Mouse (Mus musculus) brown adipose tissue, adult 24 weeks (tissue): Measurements from ENCODE around the gene Cdh23. TPM values are rescaled to one million over a fixed set of nuclear protein-coding genes. Genes with fewer than 3 reads are reported as not detected.
"Not testable (repeated sequence)": the region's sequence is repeated elsewhere in the genome, so short reads cannot be mapped to it uniquely, and the experiment has no call there.

ENCODE experiments used
- H3K27ac ChIP-seq: fragments of 200-500 bp; replicated peaks from 2 replicates; pipeline ENCODE4 v1.5.1; 2012; ENCODE audit warnings: low read depth, mild to moderate bottlenecking, low read length
- H3K4me1 ChIP-seq: fragments of 200-500 bp; 2 replicates; pipeline ENCODE4 v1.6.1; 2012; ENCODE audit warnings: low read length, mixed read lengths; ENCODE audit not compliant: control insufficient read depth, insufficient read depth, insufficient read length
- H3K4me3 ChIP-seq: fragments of 200-500 bp; 2 replicates; pipeline ENCODE4 v1.5.1; 2012; ENCODE audit warnings: low read depth, mild to moderate bottlenecking, low read length, moderate library complexity; ENCODE audit not compliant: insufficient read depth
- polyA plus RNA-seq: library from polyadenylated mRNA; stranded (reverse); fragments of >200 nt; gene quantifications from 2 replicates; pipeline ENCODE4 v1.2.4, GENCODE M21; 2012; ENCODE audit not compliant: missing spikeins, insufficient read depth, insufficient read length

The Cdh23 gene
- polyA plus RNA-seq, 1 experiment: 2.1 TPM

GRCm38 (mm10) chr10:60726896-60727295 is 30.6 kb upstream of the Cdh23 start:
- Histone ChIP-seq H3K4me1 (peaks cover 3% of the 10 kb centered on the region), H3K4me3 (no peak overlapping the region), H3K27ac (no peak overlapping the region)

GRCm38 (mm10) chr10:60724496-60724895 is 28.2 kb upstream of the Cdh23 start:
- Histone ChIP-seq H3K4me1 (peaks cover 2% of the 10 kb centered on the region; the same call in 1 of the 2 replicates), H3K27ac (no peak overlapping the region), H3K4me3 (no peak overlapping the region)

- peaks cover 2% of the 10 kb centered on the region; the same call in 1 of the 2 replicates for H3K4me1 ChIP-seq
- no peak overlapping the region for H3K4me3 ChIP-seq
- no peak overlapping the region for H3K27ac ChIP-seq
Measured at GRCm38 (mm10) chr10:60723345-60723744, 27.1 kb upstream of the Cdh23 start.

GRCm38 (mm10) chr10:60721640-60722039 is 25.4 kb upstream of the Cdh23 start:
- no peak overlapping the region for H3K4me3 ChIP-seq
- no peak overlapping the region for H3K27ac ChIP-seq
- no peaks in the 10 kb centered on the region for H3K4me1 ChIP-seq

GRCm38 (mm10) chr10:60720461-60720860 is 24.2 kb upstream of the Cdh23 start:
- no peaks in the 10 kb centered on the region for H3K4me1 ChIP-seq
- H3K27ac ChIP-seq: no peak overlapping the region
- no peak overlapping the region for H3K4me3 ChIP-seq

- no peak overlapping the region for H3K4me3 ChIP-seq
- no peaks in the 10 kb centered on the region for H3K4me1 ChIP-seq
- H3K27ac ChIP-seq: no peak overlapping the region
Measured at GRCm38 (mm10) chr10:60718491-60718890, 22.2 kb upstream of the Cdh23 start.

- Histone ChIP-seq H3K27ac (no peak overlapping the region), H3K4me1 (no peaks in the 10 kb centered on the region), H3K4me3 (no peak overlapping the region)
Measured at GRCm38 (mm10) chr10:60716449-60716848, 20.2 kb upstream of the Cdh23 start.

GRCm38 (mm10) chr10:60712299-60712698 is 16.0 kb upstream of the Cdh23 start:
- not testable (repeated sequence) for H3K27ac ChIP-seq, H3K4me3 ChIP-seq

GRCm38 (mm10) chr10:60708837-60709236 is 12.5 kb upstream of the Cdh23 start:
- Histone ChIP-seq H3K27ac (no peak overlapping the region), H3K4me1 (no peaks in the 10 kb centered on the region), H3K4me3 (no peak overlapping the region)

More at GRCm38 (mm10) chr10:60712299-60712698, 16.0 kb upstream of the Cdh23 start:
- H3K4me1 ChIP-seq: not testable (repeated sequence)

- H3K4me3 ChIP-seq: no peak overlapping the region
Measured at GRCm38 (mm10) chr10:60706268-60706667, 10.0 kb upstream of the Cdh23 start.

GRCm38 (mm10) chr10:60705134-60705533 is 8.8 kb upstream of the Cdh23 start:
- H3K27ac ChIP-seq: no peak overlapping the region
- no peaks in the 10 kb centered on the region for H3K4me1 ChIP-seq
- H3K4me3 ChIP-seq: no peak overlapping the region

More at GRCm38 (mm10) chr10:60706268-60706667, 10.0 kb upstream of the Cdh23 start:
- no peak overlapping the region for H3K27ac ChIP-seq
- H3K4me1 ChIP-seq: no peaks in the 10 kb centered on the region

- Histone ChIP-seq H3K27ac (no peak overlapping the region), H3K4me1 (no peaks in the 10 kb centered on the region)
Measured at GRCm38 (mm10) chr10:60697775-60698174, 1.5 kb upstream of the Cdh23 start.

GRCm38 (mm10) chr10:60696975-60697374 is 685 bp upstream of the Cdh23 start:
- Histone ChIP-seq H3K4me3 (no peak overlapping the region), H3K4me1 (no peaks in the 10 kb centered on the region), H3K27ac (no peak overlapping the region)

More at GRCm38 (mm10) chr10:60697775-60698174, 1.5 kb upstream of the Cdh23 start:
- H3K4me3 ChIP-seq: no peak overlapping the region

GRCm38 (mm10) chr10:60691671-60692390 is 4.5 kb downstream of the Cdh23 start:
- Histone ChIP-seq H3K4me1 (no peaks in the 10 kb centered on the region), H3K4me3 (no peak overlapping the region), H3K27ac (no peak overlapping the region)

GRCm38 (mm10) chr10:60690960-60691359 is 5.3 kb downstream of the Cdh23 start:
- no peaks in the 10 kb centered on the region for H3K4me1 ChIP-seq
- H3K4me3 ChIP-seq: no peak overlapping the region
- no peak overlapping the region for H3K27ac ChIP-seq

GRCm38 (mm10) chr10:60689396-60689795 is 6.9 kb downstream of the Cdh23 start:
- Histone ChIP-seq H3K4me1 (no peaks in the 10 kb centered on the region), H3K4me3 (no peak overlapping the region), H3K27ac (no peak overlapping the region)
